Mouse (Mus musculus) kidney, adult 18-20 months (tissue): ENCODE results near the gene Psme2.

Experiments used
- DNase-seq: peaks from one replicate; pipeline ENCODE4 v3.0.0; 2021

Psme2 gene

DNA sequence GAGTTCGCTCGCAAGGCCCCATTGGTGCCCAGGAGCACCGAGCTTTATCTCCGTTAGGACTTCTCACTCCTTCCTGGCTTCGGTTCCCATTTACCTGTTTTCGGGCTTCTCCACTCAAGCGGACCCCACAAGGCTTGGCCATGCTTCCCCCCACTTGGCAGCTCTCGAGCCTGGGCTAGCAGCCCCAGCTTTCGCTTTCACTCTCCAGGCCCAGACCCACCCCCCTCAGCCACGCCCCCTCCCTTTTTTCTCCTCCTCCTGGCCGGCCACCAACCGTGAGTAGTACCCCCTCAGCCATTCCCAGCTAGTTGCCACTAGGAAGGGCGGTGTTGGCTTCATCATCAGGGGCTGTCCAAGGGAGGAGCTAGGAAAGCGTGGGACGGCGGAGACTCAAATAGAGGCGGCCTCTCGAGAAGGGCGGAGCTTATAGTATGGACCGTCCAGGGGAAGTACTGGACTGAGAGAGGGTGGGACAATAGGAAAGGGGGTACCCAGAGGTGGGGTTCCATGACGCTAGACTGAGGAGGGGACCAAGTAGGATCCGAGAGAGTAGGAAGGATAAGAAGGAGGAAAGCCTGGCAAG lies at the start of gene Psme2:
Psme2 (minus strand) TSS at position 366 of the 583 bp plus-strand sequence.
- peak; percentile 93 for DNase-seq

DNA sequence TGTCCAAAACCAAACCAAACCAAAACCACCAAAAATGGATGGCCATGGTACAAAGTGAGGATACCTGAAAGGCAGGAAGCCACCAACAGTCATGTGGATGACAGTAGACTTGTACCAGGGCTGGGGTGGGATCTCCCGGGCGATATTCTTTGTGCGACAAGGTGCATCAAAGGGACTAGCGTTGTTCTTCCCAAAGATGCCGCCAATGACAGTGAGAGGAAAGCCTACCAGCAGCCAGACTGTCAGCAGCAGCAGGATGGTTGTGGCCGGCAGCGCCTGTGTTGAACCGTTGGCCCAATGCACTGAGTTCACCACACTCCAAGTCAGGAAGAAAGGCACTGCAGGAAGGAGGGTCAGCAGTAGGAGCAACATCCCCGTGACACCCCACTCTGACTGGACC lies 46.9 kb upstream of the Psme2 start, which contains the start of gene Gm49378:
Gm49378 (minus strand) TSS at position 101 of the 400 bp plus-strand sequence.
- no peak for DNase-seq

DNA sequence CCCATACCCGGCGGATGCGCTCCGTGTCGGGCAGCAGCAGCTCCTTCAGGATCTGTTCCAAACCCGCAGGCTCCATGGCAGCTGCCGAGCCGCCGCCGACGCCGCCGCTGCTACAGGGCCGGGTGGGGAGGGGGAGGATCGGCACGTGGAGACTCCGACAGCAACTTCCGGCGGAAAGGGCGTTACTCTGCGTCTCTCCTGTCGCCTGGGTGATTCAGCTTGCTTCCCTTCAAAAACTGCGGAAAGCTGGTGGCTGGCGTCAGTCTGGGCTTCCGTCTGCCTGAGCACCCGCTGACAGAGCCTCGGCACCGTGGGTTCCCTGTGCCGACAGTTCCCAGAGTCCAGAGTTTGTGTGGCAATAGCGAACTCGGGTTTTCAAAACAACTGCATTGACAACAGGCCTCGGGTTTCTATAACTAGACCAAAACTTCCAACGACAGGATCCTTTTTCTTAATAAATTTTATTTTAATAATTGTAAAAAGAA lies 44.7 kb upstream of the Psme2 start, which contains the start of gene Ipo4:
Ipo4 (minus strand) TSS at position 435 of the 485 bp plus-strand sequence.
- peak; percentile 87 for DNase-seq

DNA sequence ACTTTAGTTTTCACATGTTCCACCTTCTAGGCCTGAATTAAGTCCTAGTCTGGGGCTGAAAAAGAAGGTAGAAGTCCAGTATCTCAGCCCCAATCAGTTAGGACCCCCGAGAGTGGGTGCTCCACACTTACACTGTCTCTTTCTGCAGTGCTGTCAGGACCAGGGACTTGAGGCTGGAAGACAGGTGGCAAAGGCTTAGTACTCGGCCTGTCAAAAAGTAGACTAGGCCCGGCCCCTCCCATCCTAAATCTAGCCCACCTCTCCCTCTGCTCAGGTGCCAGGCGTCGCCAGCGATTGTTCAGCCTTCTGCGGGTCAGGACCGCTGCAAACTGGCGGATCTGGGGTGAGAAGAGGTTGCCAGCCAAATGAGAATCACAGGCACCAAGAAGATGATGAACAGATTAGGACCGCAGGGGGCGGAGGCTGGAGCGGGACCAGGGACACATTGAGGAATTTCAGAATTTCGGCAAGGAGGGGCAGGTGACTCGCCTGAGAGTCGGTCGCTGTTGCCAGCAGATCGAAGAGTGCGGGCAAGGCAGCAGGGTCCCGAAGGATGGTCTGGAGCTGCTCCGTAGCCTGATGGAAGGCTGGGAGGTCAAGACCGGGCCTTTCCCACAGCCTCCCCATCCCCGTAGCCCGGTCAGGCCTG lies 44.1 kb upstream of the Psme2 start:
- no peak for DNase-seq

DNA sequence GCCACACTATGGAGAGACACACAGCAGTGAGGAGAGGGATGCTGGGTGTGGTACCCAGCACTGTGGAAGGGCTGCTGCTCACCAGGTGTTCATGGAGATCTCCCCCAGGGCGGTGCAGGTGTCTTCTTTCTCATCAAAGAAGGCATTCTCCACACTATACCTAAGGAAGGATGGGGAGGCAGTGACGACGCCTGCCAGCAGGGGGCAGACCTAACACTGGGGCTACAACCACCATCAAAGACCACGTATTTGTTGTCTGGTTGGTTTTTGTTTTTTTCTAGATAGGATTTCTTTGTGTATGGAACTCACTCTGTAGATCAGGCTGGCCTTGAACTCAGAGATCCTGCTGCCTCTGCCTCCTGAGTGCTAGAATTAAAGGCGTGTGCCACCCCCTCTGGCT lies 38.4 kb upstream of the Psme2 start:
- DNase-seq: peak; percentile 71

DNA sequence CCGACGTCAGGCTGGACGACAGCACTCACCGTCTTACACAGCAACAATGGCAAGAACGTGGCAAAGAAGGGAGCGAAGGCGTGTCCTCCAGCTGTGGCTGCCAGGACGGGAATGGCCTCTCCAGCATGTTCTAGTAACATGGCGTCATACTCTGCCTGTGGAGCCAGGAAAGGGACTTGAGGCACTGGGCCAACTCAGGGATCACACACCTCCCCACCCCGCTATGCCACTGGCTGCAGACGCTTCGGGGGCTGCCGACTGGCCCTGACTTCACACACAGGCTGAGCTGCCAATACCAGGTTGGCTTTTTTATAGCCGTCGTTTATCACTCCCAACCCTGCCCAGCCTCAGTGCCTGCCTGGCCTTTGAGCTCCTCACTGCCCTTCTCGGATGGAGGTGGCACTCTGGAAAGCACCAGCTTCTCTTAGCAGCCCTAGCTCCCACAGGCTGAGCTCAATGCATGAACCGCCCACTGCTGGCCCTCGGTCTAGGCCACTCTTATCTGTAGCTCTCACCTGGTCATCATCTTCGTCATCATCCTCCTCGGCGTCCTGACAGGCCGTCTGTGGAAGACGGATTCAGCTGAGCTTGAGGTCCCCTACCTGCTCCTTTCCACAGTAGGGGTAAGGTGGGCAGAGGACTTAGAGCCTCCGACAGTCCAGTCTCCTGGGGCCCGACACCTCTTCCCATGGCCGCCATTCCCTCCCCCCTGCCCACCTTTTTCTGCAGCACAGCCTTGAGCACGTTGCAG lies 37.3 kb upstream of the Psme2 start:
- DNase-seq: no peak

DNA sequence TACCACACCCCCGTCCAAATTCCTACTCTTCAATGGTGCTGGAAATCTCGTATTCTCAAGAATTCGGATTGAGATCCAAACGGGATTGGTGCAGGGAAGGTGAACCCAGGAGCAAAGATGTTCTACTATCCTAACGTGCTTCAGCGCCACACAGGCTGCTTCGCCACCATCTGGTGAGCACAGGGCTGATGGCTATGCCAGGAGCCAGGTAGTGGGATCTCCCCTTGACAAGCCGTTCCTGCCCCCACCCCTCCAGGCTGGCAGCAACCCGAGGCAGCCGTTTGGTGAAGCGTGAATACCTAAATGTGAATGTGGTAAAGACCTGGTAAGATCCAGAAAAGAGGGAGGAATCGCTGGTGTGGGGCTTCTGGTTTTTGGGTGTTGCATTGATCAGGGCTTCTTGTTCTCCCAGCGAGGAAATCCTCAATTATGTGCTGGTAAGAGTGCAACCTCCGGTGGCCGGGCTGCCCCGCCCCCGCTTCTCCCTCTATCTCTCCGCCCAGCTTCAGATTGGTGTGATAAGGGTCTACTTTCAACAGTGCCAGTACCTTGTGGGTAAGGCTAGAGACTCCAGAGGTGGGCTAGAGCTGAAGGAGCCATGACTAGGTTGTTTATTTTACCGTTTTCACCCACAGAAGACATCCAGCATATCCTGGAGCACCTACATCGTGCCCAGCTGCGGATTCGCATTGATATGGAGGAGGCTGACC lies 27.7 kb upstream of the Psme2 start:
- no peak for DNase-seq

DNA sequence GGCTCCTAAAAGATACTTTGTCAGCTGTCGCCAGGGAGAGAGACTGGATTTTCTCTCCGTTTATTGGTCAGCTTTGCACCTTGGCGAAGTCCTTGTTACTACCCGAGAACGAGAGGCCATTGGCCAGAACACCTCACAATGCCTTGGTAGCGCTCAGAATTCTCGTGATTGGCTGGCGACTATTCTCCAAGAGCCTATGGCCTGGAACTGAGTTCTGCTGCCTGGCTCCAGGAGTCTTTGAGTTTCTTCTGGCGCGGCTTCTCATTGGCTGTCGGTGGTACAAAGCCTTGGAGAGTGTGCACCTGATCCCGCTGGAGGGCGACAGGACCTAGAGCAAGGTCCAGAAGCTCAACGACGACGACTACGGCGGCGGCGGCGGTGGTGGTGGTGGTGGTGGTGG lies 26.9 kb upstream of the Psme2 start, which contains the start of gene Rec8:
Rec8 (plus strand) TSS at position 216 of the 400 bp plus-strand sequence.
- peak; percentile 22 for DNase-seq

DNA sequence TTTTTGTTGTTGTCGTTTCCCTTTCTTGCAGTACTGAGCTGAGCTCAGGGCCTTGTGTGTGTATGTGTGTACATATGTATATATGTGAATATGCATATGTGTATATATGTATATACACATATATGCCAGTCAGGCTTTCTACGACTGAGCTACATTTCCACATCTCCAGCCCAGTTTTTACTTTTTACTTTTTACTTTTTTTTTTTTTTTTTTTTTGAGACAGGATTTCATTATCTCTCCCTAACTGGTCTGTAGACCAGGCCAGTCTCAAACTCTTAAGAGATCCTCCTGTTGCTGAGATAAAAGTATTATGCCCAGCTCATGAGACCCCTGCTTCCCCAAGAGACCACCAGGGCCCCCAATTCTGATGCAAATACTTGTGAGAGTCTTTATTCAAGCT lies 25.9 kb upstream of the Psme2 start:
- DNase-seq: no peak

DNA sequence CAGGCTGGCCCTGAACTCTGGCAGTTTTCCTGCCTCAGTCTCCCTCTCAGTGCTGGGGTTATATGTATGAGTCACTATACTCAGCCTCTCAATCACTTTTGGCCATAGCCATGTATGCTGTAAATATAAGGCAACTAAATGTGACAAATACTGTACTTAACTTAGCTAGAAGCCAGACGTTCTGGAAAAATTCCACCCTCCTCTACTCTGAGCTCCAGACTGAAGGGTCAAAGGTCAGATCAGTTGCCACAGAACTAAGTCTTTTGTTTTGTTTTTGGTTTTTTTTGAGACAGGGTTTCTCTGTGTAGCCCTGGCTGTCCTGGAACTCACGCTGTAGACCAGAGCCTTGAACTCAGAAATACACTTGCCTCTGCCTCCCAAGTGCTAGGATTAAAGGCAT lies 25.0 kb upstream of the Psme2 start:
- no peak for DNase-seq

DNA sequence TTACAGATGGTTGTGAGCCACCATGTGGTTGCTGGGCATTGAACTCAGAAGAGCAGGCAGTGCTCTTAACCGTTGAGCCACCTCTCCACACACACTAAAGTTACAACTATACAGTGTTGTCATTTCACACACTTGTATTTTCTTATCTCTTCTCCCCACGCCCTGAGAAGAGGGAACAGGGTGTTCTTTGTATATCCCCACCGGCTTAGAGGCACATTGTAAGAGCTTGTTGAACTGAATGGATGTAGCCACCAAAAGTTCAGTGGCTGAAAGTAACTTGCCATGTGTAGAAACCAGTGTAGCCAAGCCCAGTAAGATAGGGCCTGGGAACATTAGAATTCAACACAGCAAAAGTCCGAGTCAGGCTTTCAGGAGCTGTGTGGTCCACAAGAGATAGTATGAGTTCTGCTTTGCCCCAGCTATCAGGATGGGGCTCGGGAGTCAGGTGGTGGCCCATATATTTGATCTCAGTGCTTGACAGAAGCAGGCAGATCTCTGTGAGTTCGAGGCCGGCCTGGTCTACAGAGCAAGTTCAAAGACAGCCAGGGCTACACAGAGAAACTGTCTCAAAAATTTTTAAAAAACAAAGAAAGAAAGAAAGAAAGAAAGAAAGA lies 23.8 kb upstream of the Psme2 start:
- no peak for DNase-seq

DNA sequence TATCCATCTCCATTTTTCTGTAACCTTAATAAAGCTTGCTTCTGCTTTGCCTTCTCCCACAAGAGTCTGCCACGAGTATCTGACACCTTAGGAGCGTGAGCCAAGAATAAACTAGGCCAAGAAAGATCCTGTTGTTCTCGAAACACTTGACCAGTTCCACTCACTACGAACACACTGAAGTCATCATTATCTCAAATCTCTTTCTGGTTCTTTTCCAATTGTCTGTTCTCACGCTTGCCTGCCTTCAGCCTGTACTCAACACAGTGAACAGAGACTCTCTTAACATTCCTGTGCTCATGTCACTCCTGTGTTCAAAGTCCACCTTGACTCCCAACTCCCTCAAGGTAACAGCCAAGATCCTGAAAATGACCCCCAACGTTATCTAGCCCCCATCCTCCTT lies 22.4 kb upstream of the Psme2 start:
- no peak for DNase-seq

DNA sequence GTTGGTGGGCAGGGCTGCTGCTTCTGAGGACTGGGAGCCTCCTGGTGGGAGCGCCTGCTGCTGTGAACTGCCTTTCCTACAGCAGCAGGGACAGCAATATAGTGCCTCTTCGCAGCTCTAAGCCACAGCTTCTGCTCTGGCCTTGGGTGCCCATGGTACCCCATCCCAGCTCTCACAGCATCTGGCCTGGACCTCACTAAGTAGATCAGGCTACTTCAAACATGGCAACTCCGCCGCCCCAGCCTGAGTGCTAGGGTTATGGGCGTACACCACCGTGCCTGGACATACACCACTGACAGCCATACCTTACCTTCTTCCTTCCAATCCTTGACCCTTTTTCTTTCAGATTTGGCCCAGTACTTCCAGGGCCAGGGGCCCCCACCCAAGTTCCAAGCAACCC lies 17.4 kb upstream of the Psme2 start:
- DNase-seq: no peak

DNA sequence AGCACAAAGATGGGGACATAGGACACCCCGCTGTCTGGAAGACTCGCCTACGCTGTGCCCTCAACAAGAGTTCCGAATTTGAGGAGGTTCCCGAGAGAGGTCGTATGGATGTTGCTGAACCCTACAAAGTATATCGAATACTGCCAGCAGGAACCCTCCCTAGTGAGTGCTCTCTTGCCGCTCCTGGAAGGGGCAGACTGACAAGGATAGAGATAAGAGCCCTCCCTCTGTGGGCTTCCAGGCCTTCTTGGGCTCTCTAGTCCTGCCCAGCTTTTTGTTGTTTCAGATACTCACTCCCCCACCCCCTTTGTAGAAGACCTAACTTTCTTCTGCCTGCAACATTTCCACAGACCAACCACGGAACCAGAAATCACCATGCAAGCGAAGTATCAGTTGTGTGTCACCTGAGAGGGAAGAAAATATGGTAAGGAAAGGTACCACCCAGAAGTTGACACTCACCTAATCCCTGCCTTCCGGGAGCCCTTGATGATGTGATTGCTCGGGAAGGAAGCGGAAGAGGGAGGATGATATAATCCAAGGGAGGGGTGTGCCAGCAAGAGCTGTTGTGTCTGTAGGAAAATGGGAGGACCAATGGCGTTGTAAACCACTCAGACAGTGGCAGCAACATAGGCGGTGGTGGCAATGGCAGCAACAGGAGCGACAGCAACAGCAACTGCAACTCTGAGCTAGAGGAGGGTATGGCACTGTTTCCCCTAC lies 15.0 kb upstream of the Psme2 start:
- no peak for DNase-seq

DNA sequence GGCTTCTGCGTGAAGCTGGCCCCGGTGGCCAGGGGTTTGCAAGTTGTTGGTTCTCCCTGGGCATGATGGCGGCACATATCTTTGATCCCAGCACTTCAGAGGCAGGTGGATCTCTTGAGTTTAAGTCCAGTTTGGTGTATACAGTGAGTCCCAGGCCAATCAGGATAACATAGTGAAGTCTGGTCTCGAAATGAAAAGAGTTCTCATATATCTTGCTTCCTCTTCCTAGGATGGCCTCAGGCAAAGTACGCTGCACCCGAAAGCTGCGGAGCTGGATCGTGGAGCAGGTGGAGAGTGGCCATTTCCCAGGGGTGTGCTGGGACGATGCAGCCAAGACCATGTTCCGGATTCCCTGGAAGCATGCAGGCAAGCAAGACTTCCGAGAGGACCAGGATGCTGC lies 13.9 kb upstream of the Psme2 start:
- no peak for DNase-seq

DNA sequence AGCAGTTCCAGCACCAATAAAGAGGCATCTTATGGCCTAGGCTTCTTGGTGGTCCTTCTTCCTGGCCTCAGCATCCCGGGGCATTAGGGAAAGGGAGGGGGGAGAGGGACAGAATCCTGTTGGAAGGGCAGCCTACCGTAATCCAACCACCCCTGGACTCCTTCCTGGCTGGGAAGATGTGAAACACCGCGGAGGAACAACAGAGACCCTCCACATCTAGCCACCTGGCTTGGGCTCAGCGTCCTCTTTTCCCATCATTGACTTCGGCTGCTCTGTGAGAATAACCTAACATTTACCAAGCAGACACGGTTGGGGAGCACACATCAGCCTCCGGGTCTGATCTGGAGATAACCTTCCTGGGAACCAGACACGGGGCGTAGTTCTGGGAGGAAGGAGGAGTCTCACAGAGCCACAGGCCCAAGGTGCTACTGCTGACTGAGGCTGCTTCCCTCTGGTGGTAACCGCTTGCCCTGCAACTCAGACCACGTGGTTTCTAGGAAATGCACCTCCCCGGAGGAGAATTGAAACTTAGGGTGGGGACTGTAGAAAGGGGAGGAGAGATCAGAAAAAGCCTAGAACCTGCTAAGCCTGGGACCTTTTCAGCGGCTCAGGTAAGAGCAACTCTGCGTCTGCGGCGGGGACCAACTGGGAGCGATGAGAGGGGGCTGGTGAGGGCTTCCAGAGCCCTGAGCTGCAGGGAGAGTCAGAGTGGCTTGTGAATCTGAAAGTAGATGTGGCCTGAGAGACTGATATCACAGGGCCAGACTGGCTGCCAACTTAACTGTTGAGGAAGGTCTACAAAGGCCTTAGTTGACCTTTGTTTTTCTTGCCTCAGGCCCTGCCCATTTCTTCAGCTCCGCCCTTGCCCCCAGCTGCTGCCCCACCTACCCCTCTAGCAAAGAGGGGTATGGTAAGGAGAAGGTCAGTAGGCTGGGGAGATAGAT lies 13.0 kb upstream of the Psme2 start:
- DNase-seq: peak; percentile 95

DNA sequence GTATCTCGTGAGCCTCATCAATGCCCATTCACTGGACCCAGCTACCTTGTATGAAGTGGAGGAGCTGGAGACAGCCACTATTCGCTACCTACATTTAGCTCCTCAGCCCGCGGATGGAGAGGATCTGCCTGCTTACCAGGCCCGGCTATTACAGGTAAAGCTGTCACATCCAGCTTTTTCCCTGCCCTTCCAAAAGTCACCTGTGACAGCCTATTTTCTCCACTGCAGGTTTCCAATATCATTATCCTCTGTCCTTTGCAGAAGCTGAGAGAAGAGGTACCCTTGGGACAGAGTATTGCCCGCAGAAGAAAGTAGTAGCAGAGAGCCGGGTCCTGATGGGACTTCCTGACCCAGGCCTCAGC lies 12.3 kb upstream of the Psme2 start, which contains the start of gene Irf9:
Irf9 (plus strand) TSS at position 301 of the 362 bp plus-strand sequence.
- DNase-seq: no peak

DNA sequence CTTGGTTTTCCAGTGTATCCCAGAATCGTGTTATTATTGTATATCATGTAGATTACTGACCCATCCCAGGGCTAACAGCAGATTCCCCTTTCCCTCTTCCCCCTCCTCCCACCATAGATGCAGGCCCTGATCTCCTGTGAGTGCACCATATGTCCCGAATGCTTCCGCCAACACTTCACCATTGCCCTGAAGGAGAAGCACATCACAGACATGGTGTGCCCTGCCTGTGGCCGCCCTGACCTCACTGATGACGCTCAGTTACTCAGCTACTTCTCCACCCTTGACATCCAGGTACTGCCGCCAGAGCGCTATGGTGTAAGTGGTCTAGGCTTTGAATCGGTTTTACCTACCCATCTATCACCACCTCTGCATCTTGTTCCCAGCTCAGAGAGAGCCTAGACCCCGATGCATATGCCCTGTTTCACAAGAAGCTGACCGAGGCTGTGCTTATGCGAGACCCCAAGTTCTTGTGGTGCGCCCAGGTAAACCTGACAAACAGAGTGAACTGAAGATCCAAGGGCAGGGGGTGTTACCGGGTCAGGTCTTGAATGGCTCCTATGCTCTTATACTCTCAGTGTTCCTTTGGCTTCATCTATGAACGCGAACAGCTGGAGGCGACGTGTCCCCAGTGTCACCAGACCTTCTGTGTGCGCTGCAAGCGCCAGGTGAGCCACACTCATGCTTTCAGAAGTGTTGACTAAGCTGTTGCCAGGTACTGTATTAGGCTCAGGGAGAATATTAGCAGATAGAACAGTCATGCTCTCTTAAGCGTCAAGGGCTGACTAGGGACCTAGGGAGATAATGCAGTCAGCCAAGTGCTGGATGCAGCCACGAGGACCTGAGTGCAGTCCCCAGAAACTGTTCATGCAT lies 7.8 kb upstream of the Psme2 start:
- no peak for DNase-seq

DNA sequence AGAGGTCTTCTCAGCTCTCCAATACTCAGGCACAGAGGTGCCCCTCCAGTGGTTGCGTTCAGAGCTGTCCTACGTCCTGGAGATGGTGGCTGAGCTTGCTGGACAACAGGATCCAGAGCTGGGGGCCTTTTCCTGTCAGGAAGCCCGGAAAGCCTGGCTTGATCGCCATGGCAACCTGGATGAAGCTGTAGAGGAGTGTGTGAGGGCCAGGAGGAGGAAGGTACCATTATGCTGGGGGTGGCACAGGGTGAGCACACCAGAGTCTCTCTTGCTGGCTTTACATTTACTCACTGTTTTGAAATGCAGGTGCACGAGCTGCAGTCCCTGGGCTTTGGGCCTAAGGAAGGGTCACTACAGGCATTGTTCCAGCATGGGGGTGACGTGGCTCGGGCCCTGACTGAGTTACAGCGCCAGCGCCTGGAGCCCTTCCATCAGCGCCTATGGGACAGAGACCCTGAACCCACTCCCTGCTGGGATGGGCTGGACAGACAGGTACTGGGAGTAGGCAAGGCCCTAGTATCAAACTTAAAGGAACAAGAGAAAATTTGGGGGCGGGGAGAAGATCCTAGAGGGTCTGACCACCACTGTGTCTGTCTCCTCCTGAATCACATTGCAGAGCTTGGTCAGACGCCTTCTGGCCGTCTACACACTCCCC lies 5.2 kb upstream of the Psme2 start:
- no peak for DNase-seq
